Mouse (Mus musculus): Measurements from ENCODE around the gene Thumpd3. TPM values are rescaled to one million over a fixed set of nuclear protein-coding genes. Genes with fewer than 3 reads are reported as not detected.

Gene Thumpd3
- polyA plus RNA-seq, 1 experiment from 2014 or later: 24.0 TPM

- Histone ChIP-seq H3K4me3 (ENCODE audit: low read depth, low read length) (peak overlapping the region; percentile 10), H3K27ac (ENCODE audit: low read length) (peak overlapping the region; percentile 59), H3K4me2 (replicated peaks; ENCODE audit: low read depth, low read length) (peak overlapping the region; percentile 88), H3K4me1 (ENCODE audit: insufficient read depth, low read depth, low read length) (peaks cover 6% of the 10 kb centered on the region; the same call in 1 of the 2 replicates), H3K9me3 (ENCODE audit: low read length) (no peaks in the 10 kb centered on the region), H3K36me3 (ENCODE audit: insufficient read depth, low read length) (no peaks in the 10 kb centered on the region), H3K27me3 (replicated peaks; ENCODE audit: insufficient read depth, low read length) (no peaks in the 10 kb centered on the region), H3K9ac (replicated peaks; ENCODE audit: low read depth) (peak overlapping the region; percentile 23; the same call in 1 of the 2 replicates)
- ATAC-seq (no peak), DNase-seq (ENCODE audit: low spot score) (peak; percentile 56)
- WGBS: 0% methylated on average over 3 of the region's 3 CpGs
- TF ChIP-seq CTCF (IDR thresholded peaks at IDR 0.05): no peak
- TF ChIP-seq EP300 (IDR thresholded peaks at IDR 0.05): no peak
Measured at GRCm38 (mm10) chr6:113079492-113079891, 33.5 kb downstream of the Thumpd3 start.

- no peak for DNase-seq (ENCODE audit: low spot score)
- H3K4me3 ChIP-seq (ENCODE audit: low read depth, low read length): no peak overlapping the region
- H3K9me3 ChIP-seq (ENCODE audit: low read length): no peaks in the 10 kb centered on the region
- no peak overlapping the region for H3K9ac ChIP-seq (replicated peaks; ENCODE audit: low read depth)
- ATAC-seq: no peak
- H3K4me1 ChIP-seq (ENCODE audit: insufficient read depth, low read depth, low read length): peaks cover 6% of the 10 kb centered on the region; the same call in 1 of the 2 replicates
- no peak overlapping the region for H3K27ac ChIP-seq (ENCODE audit: low read length)
- no peaks in the 10 kb centered on the region for H3K27me3 ChIP-seq (replicated peaks; ENCODE audit: insufficient read depth, low read length)
- 9% methylated on average over 6 of the region's 6 CpGs for WGBS
- no peak overlapping the region for H3K4me2 ChIP-seq (replicated peaks; ENCODE audit: low read depth, low read length)
- TF ChIP-seq EP300 (IDR thresholded peaks at IDR 0.05) (no peak), CTCF (IDR thresholded peaks at IDR 0.05) (no peak)
- H3K36me3 ChIP-seq (ENCODE audit: insufficient read depth, low read length): no peaks in the 10 kb centered on the region
Measured at GRCm38 (mm10) chr6:113082229-113082628, 36.2 kb downstream of the Thumpd3 start.

GRCm38 (mm10) chr6:113084590-113084989, 38.6 kb downstream of the Thumpd3 start:
- no peaks in the 10 kb centered on the region for H3K36me3 ChIP-seq (ENCODE audit: insufficient read depth, low read length)
- 39% methylated on average over 4 of the region's 4 CpGs for WGBS
- H3K27me3 ChIP-seq (replicated peaks; ENCODE audit: insufficient read depth, low read length): no peaks in the 10 kb centered on the region
- ATAC-seq: no peak
- DNase-seq (ENCODE audit: low spot score): no peak
- no peak for TF ChIP-seq EP300 (IDR thresholded peaks at IDR 0.05)
- H3K4me2 ChIP-seq (replicated peaks; ENCODE audit: low read depth, low read length): no peak overlapping the region
- H3K4me1 ChIP-seq (ENCODE audit: insufficient read depth, low read depth, low read length): peaks cover 6% of the 10 kb centered on the region; the same call in 1 of the 2 replicates
- no peak overlapping the region for H3K4me3 ChIP-seq (ENCODE audit: low read depth, low read length)
- no peaks in the 10 kb centered on the region for H3K9me3 ChIP-seq (ENCODE audit: low read length)
- no peak overlapping the region for H3K27ac ChIP-seq (ENCODE audit: low read length)
- no peak overlapping the region for H3K9ac ChIP-seq (replicated peaks; ENCODE audit: low read depth)

GRCm38 (mm10) chr6:113093206-113093605, 47.2 kb downstream of the Thumpd3 start:
- no peak for DNase-seq (ENCODE audit: low spot score)
- no peaks in the 10 kb centered on the region for H3K9me3 ChIP-seq (ENCODE audit: low read length)

GRCm38 (mm10) chr6:113095547-113095946, 49.5 kb downstream of the Thumpd3 start:
- WGBS: 96% methylated on average over 1 of the region's 1 CpGs
- TF ChIP-seq EP300 (IDR thresholded peaks at IDR 0.05): no peak
- TF ChIP-seq CTCF (IDR thresholded peaks at IDR 0.05): no peak

More at GRCm38 (mm10) chr6:113093206-113093605, 47.2 kb downstream of the Thumpd3 start:
- no peak overlapping the region for H3K4me3 ChIP-seq (ENCODE audit: low read depth, low read length)
- WGBS: 60% methylated on average over 3 of the region's 3 CpGs
- H3K4me1 ChIP-seq (ENCODE audit: insufficient read depth, low read depth, low read length): no peaks in the 10 kb centered on the region
- H3K36me3 ChIP-seq (ENCODE audit: insufficient read depth, low read length): no peaks in the 10 kb centered on the region
- ATAC-seq: no peak
- H3K9ac ChIP-seq (replicated peaks; ENCODE audit: low read depth): no peak overlapping the region
- TF ChIP-seq EP300 (IDR thresholded peaks at IDR 0.05) (no peak), CTCF (IDR thresholded peaks at IDR 0.05) (no peak)
- no peak overlapping the region for H3K4me2 ChIP-seq (replicated peaks; ENCODE audit: low read depth, low read length)
- H3K27ac ChIP-seq (ENCODE audit: low read length): no peak overlapping the region
- no peaks in the 10 kb centered on the region for H3K27me3 ChIP-seq (replicated peaks; ENCODE audit: insufficient read depth, low read length)

GRCm38 (mm10) chr6:113097662-113098061, 51.6 kb downstream of the Thumpd3 start:
- H3K4me2 ChIP-seq (replicated peaks; ENCODE audit: low read depth, low read length): no peak overlapping the region
- H3K27me3 ChIP-seq (replicated peaks; ENCODE audit: insufficient read depth, low read length): no peaks in the 10 kb centered on the region
- peaks cover 7% of the 10 kb centered on the region; the same call in 1 of the 2 replicates for H3K4me1 ChIP-seq (ENCODE audit: insufficient read depth, low read depth, low read length)
- WGBS: 69% methylated on average over 5 of the region's 5 CpGs
- ATAC-seq (no peak), DNase-seq (ENCODE audit: low spot score) (no peak)
- no peak overlapping the region for H3K4me3 ChIP-seq (ENCODE audit: low read depth, low read length)
- H3K9ac ChIP-seq (replicated peaks; ENCODE audit: low read depth): no peak overlapping the region
- no peak for TF ChIP-seq EP300 (IDR thresholded peaks at IDR 0.05)
- TF ChIP-seq CTCF (IDR thresholded peaks at IDR 0.05): no peak
- no peaks in the 10 kb centered on the region for H3K36me3 ChIP-seq (ENCODE audit: insufficient read depth, low read length)
- no peaks in the 10 kb centered on the region for H3K9me3 ChIP-seq (ENCODE audit: low read length)
- no peak overlapping the region for H3K27ac ChIP-seq (ENCODE audit: low read length)

More at GRCm38 (mm10) chr6:113095547-113095946, 49.5 kb downstream of the Thumpd3 start:
- DNase-seq (ENCODE audit: low spot score) (no peak), ATAC-seq (no peak)
- Histone ChIP-seq H3K9me3 (ENCODE audit: low read length) (no peaks in the 10 kb centered on the region), H3K27me3 (replicated peaks; ENCODE audit: insufficient read depth, low read length) (no peaks in the 10 kb centered on the region), H3K4me3 (ENCODE audit: low read depth, low read length) (no peak overlapping the region), H3K4me2 (replicated peaks; ENCODE audit: low read depth, low read length) (no peak overlapping the region), H3K27ac (ENCODE audit: low read length) (no peak overlapping the region), H3K4me1 (ENCODE audit: insufficient read depth, low read depth, low read length) (peaks cover 6% of the 10 kb centered on the region; the same call in 1 of the 2 replicates), H3K9ac (replicated peaks; ENCODE audit: low read depth) (no peak overlapping the region), H3K36me3 (ENCODE audit: insufficient read depth, low read length) (no peaks in the 10 kb centered on the region)

Data from lung, postnatal 0 days (tissue).